Mouse (Mus musculus) heart, embryonic 12.5 days (tissue): ENCODE data around the gene 2310034G01Rik. TPM values are rescaled to one million over a fixed set of nuclear protein-coding genes. Genes with fewer than 3 reads are reported as not detected.
A peak's percentile ranks its signal among the peaks of the same experiment; 100 is the strongest.

ENCODE experiments used
- ATAC-seq: fragments of 200-750 bp; cut with Nextera tagmentation; 2 replicates; pipeline ENCODE4 v1.8.0; 2017; ENCODE audit warnings: moderate TSS enrichment, moderate library complexity; ENCODE audit not compliant: insufficient number of reproducible peaks, low FRiP score
- H3K27ac ChIP-seq: fragments of 300-500 bp; sonication (generic); 2 replicates; pipeline ENCODE4 v1.5.1; 2016; ENCODE audit warnings: mild to moderate bottlenecking, moderate library complexity; ENCODE audit not compliant: poor library complexity, severe bottlenecking
- H3K27me3 ChIP-seq: fragments of 300-500 bp; sonication (generic); replicated peaks from 2 replicates; pipeline ENCODE4 v1.6.1; 2016; ENCODE audit warnings: mild to moderate bottlenecking, moderate library complexity
- H3K36me3 ChIP-seq: fragments of 300-500 bp; sonication (generic); 2 replicates; pipeline ENCODE4 v1.6.1; 2016; ENCODE audit warnings: mild to moderate bottlenecking, moderate library complexity
- H3K4me1 ChIP-seq: fragments of 300-500 bp; sonication (generic); replicated peaks from 2 replicates; pipeline ENCODE4 v1.6.1; 2016; ENCODE audit warnings: mild to moderate bottlenecking
- H3K4me2 ChIP-seq: fragments of 300-500 bp; sonication (generic); 2 replicates; pipeline ENCODE4 v1.6.1; 2016; ENCODE audit warnings: mild to moderate bottlenecking, moderate library complexity
- H3K4me3 ChIP-seq: fragments of 300-500 bp; sonication (generic); 2 replicates; pipeline ENCODE4 v1.5.1; 2016; ENCODE audit warnings: mild to moderate bottlenecking
- H3K9ac ChIP-seq: fragments of 300-500 bp; sonication (generic); 2 replicates; pipeline ENCODE4 v1.6.1; 2016; ENCODE audit warnings: mild to moderate bottlenecking, moderate library complexity
- H3K9me3 ChIP-seq: fragments of 300-500 bp; sonication (generic); replicated peaks from 2 replicates; pipeline ENCODE4 v1.6.1; 2016; ENCODE audit warnings: mild to moderate bottlenecking, moderate library complexity
- WGBS: fragments of 180-500 bp; shearing (Covaris S2); methylation state at CpG from one replicate; pipeline ENCODE4 v1.1.7; 2016; 5-methylcytosine and 5-hydroxymethylcytosine counted together
- polyA plus RNA-seq: library from polyadenylated mRNA; unstranded; fragments of >200 nt; fragmentation: Nextera tagmentation; extraction: Ambion mirVana; gene quantifications from 2 replicates; pipeline ENCODE4 v1.2.1, GENCODE M21; 2016

The 2310034G01Rik gene
- polyA plus RNA-seq, 1 experiment from 2014 or later: 1.2 TPM

DNA sequence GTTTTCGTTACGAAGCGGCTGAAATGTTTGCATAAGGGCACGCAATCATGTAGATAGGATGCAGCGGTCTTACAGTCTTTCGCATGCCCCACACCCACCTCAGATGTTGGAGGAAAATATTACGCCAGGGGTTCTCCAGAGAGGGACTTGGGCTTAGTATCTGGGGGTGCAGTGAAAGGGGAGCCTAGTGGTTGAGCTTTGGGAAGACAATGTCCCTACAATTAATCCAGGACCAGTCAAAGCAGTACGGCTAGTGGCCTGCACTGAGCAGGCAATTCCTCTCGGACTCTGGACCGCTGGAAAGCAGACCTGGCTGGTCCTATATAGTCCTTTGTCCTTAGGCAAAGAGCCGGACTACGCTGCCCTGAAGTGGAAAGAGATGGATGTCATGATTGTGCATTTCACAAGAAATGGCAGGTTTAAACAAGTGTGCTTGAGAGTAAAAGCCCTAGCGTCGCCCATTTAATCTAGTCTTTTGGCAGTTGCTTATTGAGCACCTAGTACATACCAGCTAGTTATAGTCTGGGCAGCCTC lies 22.5 kb downstream of the 2310034G01Rik start:
- peaks cover 50% of the 10 kb centered on the region for H3K27me3 ChIP-seq
- WGBS: 27% methylated on average over 14 of the region's 14 CpGs
- peak overlapping the region; percentile 84; the same call in 1 of the 2 replicates for H3K9ac ChIP-seq
- H3K4me2 ChIP-seq: peak overlapping the region; percentile 99
- H3K4me3 ChIP-seq: peak overlapping the region; percentile 81
- no peak for ATAC-seq
- no peak overlapping the region for H3K27ac ChIP-seq
- peaks cover 18% of the 10 kb centered on the region for H3K36me3 ChIP-seq
- H3K4me1 ChIP-seq: peaks cover 22% of the 10 kb centered on the region
- no peaks in the 10 kb centered on the region for H3K9me3 ChIP-seq

DNA sequence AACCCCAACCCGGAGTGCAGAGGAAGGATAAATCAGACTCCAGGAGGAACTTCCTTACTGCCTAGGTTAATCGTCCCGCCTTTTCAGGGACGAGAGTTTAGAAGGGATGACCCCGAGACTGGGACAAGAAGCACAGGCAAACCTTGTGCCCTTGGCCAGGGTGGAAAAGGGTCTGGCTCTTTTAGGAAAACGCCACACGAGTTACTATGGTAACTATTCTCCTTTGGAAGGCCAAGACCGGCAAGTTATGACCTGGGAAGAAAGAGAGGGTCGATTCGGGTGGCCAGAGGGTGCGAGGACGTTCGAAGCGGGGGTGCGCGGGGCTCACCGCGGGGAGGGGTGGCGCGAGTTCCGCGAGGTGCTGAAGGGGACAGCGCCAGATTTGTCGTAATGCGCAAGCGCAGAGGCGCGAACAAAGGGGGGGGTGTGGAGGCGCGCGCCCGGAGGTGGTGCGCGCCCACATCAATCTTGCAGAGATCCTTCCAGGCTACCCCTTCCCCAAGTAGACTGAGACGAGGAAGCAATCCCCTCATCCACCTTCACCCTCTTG lies 23.3 kb downstream of the 2310034G01Rik start, which contains the start of gene Psd:
Gene Psd, minus strand, starts transcription at position 401 of the 550 bp plus-strand sequence.
- ATAC-seq: no peak
- Histone ChIP-seq H3K27ac (peak within 1 kb of the TSS; percentile 70; the same call in 1 of the 2 replicates), H3K4me3 (peak within 1 kb of the TSS; percentile 81), H3K9me3 (no peaks in the 10 kb centered on the region), H3K4me1 (peaks cover 22% of the 10 kb centered on the region), H3K36me3 (peaks cover 13% of the 10 kb centered on the region), H3K4me2 (peak within 1 kb of the TSS; percentile 99), H3K9ac (peak within 1 kb of the TSS; percentile 84), H3K27me3 (peaks cover 58% of the 10 kb centered on the region)
- under 1% methylated on average over 35 of the region's 35 CpGs for WGBS

DNA sequence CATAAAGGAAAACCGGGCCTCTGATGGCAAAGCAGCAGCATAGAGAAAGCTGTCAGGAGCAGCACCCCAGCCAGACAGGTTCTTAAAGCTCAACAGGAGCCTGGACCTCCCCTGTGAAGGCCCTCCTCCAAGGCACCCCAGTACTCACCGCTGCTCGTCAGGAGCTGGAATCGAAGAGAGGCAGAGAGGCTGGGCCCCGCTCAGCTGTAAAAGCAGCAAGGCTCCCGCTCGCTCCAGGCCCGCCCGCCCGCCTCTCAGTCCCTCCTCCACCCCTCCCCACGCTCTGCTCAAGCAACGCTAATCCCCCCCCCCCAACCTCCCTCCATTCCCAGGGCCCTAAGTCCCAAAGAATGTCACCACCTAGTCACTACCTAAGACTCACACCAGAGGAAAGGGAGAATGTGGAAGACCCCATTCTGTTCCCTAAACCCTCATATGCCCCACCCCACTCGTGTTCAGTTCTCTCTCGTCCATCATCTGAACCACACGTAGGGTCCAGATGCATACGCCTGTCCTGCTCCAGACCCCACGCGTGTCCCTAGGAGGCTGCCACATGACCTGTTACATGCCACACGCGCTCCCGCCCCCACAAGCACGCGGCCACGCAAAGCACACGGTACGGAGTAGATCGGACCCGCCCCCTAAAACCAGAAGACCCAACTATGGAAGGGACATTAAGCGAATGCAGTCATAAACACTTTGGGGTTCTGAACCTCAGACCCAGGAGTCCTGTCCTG lies 23.9 kb downstream of the 2310034G01Rik start:
- Histone ChIP-seq H3K4me1 (peaks cover 22% of the 10 kb centered on the region), H3K9me3 (no peaks in the 10 kb centered on the region), H3K27ac (no peak overlapping the region), H3K36me3 (peaks cover 9% of the 10 kb centered on the region), H3K4me3 (0 out of 2 replicates have a peak overlapping the region, but pooled peaks have one; percentile 28), H3K4me2 (peak overlapping the region; percentile 99), H3K27me3 (peaks cover 65% of the 10 kb centered on the region), H3K9ac (no peak overlapping the region)
- no peak for ATAC-seq
- WGBS: 5% methylated on average over 29 of the region's 29 CpGs

DNA sequence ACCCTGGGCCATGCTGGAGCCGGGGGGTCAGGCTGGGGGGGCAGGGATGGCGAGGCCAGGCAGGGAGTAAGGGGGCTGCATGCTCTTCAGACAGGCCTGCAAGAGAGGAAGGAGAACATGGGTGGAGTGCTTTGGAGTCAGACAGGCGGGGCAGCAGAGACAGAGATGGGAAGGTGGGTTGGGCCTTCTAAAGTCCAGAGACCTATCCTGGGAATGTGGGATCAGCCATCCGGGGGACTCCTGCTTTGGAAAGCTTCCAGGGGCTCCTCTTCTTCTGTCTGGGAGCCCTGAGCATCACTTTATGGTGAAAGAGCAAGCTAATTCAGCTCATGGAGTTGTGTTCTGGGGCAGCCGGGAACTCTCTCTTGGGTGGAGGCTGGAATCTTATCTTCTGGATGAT lies 25.2 kb downstream of the 2310034G01Rik start:
- Histone ChIP-seq H3K36me3 (no peaks in the 10 kb centered on the region), H3K4me2 (no peak overlapping the region), H3K9ac (no peak overlapping the region), H3K4me1 (peaks cover 22% of the 10 kb centered on the region), H3K9me3 (no peaks in the 10 kb centered on the region), H3K27me3 (peaks cover 77% of the 10 kb centered on the region), H3K27ac (no peak overlapping the region), H3K4me3 (no peak overlapping the region)
- no peak for ATAC-seq
- WGBS: 51% methylated on average over 5 of the region's 5 CpGs

DNA sequence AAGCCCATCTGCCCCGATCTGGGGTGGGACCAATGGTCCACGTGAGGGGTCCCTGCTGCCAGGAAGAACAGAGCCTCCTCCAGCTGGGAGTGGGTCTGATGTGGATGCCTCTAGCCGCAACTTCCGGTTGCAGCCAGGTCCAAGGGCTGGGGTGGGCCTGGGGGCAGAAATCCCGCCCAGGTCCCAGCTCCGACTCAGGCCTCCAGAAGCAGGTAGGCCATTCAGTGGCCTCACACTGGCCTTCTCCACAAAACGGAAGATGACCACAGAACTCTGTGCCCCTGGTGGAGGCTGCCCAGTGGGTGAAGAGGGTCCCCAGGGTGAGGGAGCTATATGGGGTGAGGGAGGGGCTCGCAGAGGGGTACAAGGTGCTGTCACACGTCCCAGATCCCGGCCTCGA lies 25.7 kb downstream of the 2310034G01Rik start:
- ATAC-seq: no peak
- H3K4me2 ChIP-seq: no peak overlapping the region
- H3K4me3 ChIP-seq: no peak overlapping the region
- 50% methylated on average over 11 of the region's 11 CpGs for WGBS
- H3K9me3 ChIP-seq: no peaks in the 10 kb centered on the region
- H3K27ac ChIP-seq: no peak overlapping the region
- H3K27me3 ChIP-seq: peaks cover 83% of the 10 kb centered on the region
- peaks cover 21% of the 10 kb centered on the region for H3K4me1 ChIP-seq
- no peaks in the 10 kb centered on the region for H3K36me3 ChIP-seq
- no peak overlapping the region for H3K9ac ChIP-seq

DNA sequence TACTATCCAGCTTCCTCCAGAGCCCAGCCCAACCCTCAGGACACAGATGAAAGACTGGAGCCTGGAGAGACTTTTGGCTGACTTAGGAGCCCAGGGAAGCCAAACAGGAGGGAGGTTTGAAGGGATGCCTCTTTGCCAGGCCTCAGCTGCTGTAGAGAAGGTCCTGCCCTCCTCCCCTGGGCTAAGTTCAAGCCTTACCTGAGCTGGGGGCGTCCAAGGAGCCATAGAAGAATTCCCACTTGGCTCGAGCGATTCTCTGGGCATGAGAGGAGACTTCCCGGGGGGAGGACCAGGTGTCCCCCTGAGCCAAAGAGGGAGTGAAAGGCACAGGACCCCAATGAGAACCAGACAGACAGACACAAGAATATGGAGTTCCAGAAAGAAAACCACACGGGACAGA lies 26.4 kb downstream of the 2310034G01Rik start:
- no peaks in the 10 kb centered on the region for H3K9me3 ChIP-seq
- H3K27me3 ChIP-seq: peaks cover 89% of the 10 kb centered on the region
- WGBS: 60% methylated on average over 5 of the region's 5 CpGs
- no peak for ATAC-seq
- peaks cover 20% of the 10 kb centered on the region for H3K4me1 ChIP-seq
- no peaks in the 10 kb centered on the region for H3K36me3 ChIP-seq
- H3K9ac ChIP-seq: no peak overlapping the region
- no peak overlapping the region for H3K27ac ChIP-seq
- H3K4me2 ChIP-seq: no peak overlapping the region
- H3K4me3 ChIP-seq: no peak overlapping the region

DNA sequence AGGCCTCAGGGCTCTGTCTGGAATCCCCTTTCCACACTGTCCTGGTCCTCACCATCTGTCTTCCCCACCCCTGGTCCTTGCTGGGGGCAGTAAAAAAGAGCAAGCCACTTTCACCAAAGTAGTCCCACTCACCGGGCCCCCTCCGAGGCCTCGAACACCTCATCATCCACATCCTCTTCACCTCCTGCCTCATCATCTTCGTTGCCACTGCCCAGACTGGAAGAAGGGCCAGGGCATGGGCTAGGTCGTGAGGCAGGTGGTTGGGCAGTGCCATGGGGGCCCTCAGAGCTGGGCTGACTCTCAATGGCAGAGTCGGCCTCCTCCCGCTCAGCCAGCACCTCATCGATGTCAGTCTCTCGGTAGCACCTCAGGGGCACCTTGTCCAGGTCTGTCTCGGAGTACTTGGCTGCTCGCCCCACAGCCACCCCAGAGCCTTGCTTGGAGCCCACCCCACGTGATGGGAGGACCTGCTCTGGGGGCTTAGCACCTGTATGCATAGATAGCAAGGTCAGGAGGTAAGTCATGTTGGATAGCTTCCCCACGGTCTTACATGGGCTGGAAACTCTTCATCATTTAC lies 27.0 kb downstream of the 2310034G01Rik start:
- H3K9ac ChIP-seq: no peak overlapping the region
- no peak for ATAC-seq
- no peak overlapping the region for H3K4me3 ChIP-seq
- whole genome bisulfite sequencing: 68% methylated on average over 13 of the region's 13 CpGs
- peaks cover 96% of the 10 kb centered on the region for H3K27me3 ChIP-seq
- H3K27ac ChIP-seq: no peak overlapping the region
- no peaks in the 10 kb centered on the region for H3K36me3 ChIP-seq
- no peaks in the 10 kb centered on the region for H3K9me3 ChIP-seq
- H3K4me1 ChIP-seq: peaks cover 25% of the 10 kb centered on the region
- no peak overlapping the region for H3K4me2 ChIP-seq

DNA sequence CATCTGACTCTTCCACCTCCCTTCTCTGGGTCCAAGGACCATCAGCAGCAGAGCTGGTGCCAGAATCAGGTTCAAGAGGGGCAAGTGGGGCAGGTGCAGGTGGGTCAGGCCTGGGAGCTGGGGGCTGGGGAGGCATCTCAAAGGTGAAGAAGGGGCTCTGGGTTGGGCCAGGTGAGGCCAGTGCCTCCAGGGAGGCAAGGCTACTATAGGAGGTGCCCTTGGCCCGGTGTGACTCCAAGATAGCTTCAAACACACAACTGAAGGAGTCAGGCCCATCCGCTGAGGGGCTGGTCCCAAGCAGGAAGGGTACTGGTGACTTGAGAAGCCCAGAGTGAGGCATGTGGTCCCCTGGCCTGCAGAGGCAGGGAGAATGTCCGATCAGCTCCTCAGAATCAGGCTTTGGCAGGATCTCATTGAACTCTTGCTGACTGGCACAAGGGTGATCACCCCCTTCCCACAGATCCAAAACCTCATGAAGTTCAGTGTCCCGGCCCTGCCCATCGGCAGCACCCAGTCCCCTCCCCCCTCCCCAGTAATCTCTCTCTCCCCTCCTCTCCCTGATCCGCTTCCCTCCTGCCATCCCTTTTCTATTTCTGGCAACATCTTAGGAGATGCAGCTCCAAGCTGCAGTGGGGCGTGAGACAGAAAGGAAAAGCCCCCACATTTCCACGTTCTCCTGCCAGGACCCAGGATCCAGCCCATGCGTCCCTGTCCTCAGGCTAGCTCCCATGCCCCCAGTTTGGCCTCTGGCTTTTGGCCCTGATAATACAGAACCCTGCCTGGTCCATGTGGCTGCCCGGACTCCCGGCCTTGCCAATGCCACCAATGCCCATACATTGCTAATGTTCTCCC lies 27.7 kb downstream of the 2310034G01Rik start:
- H3K4me2 ChIP-seq: no peak overlapping the region
- WGBS: 35% methylated on average over 11 of the region's 11 CpGs
- peaks cover 26% of the 10 kb centered on the region for H3K4me1 ChIP-seq
- no peak overlapping the region for H3K27ac ChIP-seq
- H3K9ac ChIP-seq: no peak overlapping the region
- peaks cover 100% of the 10 kb centered on the region for H3K27me3 ChIP-seq
- no peak for ATAC-seq
- H3K4me3 ChIP-seq: no peak overlapping the region
- H3K9me3 ChIP-seq: no peaks in the 10 kb centered on the region
- H3K36me3 ChIP-seq: no peaks in the 10 kb centered on the region

DNA sequence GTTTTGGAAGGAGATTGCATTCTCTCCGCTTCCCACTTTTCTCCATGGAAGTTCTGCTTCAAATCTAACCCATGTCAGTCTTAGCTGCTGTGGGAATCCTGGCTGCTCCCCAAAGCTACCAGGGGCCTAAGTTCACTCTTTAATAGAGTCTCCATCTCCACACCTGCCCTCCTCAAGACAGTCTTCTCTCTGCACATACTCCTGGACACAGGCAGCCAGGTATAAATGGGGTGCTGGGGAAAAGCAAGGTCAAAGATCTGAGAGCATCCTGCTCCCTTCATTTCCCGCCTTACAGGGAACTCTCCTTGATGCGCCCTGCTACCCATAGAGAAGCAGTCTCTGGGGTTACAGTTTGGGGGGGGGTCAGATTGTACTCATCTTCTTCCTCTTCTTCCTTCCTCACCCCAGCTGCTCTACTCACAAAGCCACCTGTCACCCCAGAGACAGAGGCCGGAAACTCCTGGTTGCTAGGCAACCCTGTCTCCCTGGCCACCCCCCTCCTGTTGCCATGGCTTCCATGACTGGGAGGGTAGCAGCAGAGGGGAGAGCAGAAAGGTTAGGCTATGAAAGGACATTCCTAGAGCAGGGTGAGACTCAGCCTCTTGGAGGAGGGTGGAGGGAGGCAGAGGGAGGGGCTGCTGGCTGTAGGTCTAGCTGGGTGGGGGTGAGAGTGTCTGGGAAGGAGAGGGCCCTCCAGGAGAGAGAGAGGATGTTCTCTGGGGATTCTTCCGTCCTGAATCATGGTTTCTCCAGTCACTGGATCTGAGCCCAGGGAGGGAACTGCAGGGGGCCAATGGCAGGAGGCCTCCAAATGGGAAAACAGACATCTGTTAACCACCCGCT lies 28.8 kb downstream of the 2310034G01Rik start:
- Histone ChIP-seq H3K4me3 (no peak overlapping the region), H3K4me2 (no peak overlapping the region), H3K9me3 (no peaks in the 10 kb centered on the region), H3K27ac (no peak overlapping the region), H3K9ac (no peak overlapping the region), H3K4me1 (peaks cover 27% of the 10 kb centered on the region), H3K27me3 (peaks cover 100% of the 10 kb centered on the region), H3K36me3 (no peaks in the 10 kb centered on the region)
- WGBS: 30% methylated on average over 6 of the region's 6 CpGs
- no peak for ATAC-seq

DNA sequence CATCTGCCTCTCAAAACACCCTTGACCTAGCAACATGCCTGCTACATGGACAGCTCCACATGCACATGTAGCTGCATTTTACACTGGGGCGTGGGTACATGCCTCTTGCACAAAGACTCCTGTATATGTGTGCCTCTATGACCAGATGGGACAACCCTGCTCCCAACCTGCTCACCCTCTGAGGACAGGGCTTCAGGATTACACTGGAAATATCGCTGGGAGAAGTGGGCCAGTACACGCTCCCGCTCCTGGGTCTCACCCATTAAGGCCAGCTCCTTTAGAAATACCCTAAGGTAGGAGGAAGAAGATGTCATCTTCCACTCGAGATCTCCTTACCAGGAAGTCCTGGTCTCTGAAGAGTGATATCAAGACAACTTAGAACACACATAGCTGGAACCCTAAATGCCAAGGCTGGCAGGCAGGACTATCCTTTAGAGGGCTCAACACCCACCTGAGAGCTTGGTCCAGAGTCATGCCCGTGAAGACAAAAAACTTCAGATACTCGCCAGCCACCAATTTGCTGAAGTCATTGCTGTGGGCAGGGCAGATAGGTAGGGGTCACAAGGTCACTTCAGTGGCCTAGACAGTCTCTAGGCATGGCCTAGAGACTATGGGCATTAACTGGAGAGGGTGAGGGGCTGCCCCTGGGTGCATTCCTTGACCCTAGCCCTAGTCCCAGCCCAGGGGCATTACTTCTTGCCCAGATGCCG lies 29.9 kb downstream of the 2310034G01Rik start:
- Histone ChIP-seq H3K36me3 (no peaks in the 10 kb centered on the region), H3K9me3 (no peaks in the 10 kb centered on the region), H3K27ac (no peak overlapping the region), H3K27me3 (peaks cover 100% of the 10 kb centered on the region), H3K4me3 (no peak overlapping the region), H3K4me1 (peaks cover 38% of the 10 kb centered on the region), H3K9ac (no peak overlapping the region), H3K4me2 (no peak overlapping the region)
- WGBS: 73% methylated on average over 8 of the region's 8 CpGs
- no peak for ATAC-seq
